Mouse (Mus musculus) hindbrain, postnatal 0 days (tissue): Measurements from ENCODE around the gene Col19a1. TPM values are rescaled to one million over a fixed set of nuclear protein-coding genes. Genes with fewer than 3 reads are reported as not detected.

Experiments used
- ATAC-seq: fragments of 200-750 bp; cut with Nextera tagmentation; 2 replicates; pipeline ENCODE4 v1.8.0; 2017; ENCODE audit warnings: mild to moderate bottlenecking, moderate TSS enrichment, moderate library complexity
- DNase-seq: peaks from one replicate; pipeline ENCODE4 v3.0.0-alpha.2; 2015; ENCODE audit warnings: low spot score
- H3K27ac ChIP-seq: fragments of 300-500 bp; sonication (generic); 2 replicates; pipeline ENCODE4 v1.5.1; 2014; ENCODE audit warnings: mild to moderate bottlenecking
- H3K27me3 ChIP-seq: fragments of 300-500 bp; sonication (generic); 2 replicates; pipeline ENCODE4 v1.6.1; 2014; ENCODE audit warnings: low read length, mixed read lengths; ENCODE audit not compliant: insufficient read depth
- H3K36me3 ChIP-seq: fragments of 300-500 bp; sonication (generic); 2 replicates; pipeline ENCODE4 v1.6.1; 2014; ENCODE audit warnings: low read length, mixed read lengths; ENCODE audit not compliant: insufficient read depth
- H3K4me1 ChIP-seq: fragments of 300-500 bp; sonication (generic); 2 replicates; pipeline ENCODE4 v1.6.1; 2014; ENCODE audit warnings: antibody characterized with exemption, low read length, mixed read lengths; ENCODE audit not compliant: insufficient read depth
- H3K4me2 ChIP-seq: fragments of 300-500 bp; sonication (generic); 2 replicates; pipeline ENCODE4 v1.6.1; 2014; ENCODE audit warnings: low read depth, mild to moderate bottlenecking, low read length, moderate library complexity, mixed read lengths
- H3K4me3 ChIP-seq: fragments of 300-500 bp; sonication (generic); 2 replicates; pipeline ENCODE4 v1.5.1; 2014; ENCODE audit warnings: low read length
- H3K9ac ChIP-seq: fragments of 300-500 bp; sonication (generic); replicated peaks from 2 replicates; pipeline ENCODE4 v1.6.1; 2014; ENCODE audit warnings: mild to moderate bottlenecking, low read length, moderate library complexity, mixed read lengths
- H3K9me3 ChIP-seq: fragments of 300-500 bp; sonication (generic); 2 replicates; pipeline ENCODE4 v1.6.1; 2016; ENCODE audit warnings: low read length, mixed read lengths
- CTCF ChIP-seq: IDR thresholded peaks from 2 replicates; pipeline ENCODE4 v1.5.1; 2016; ENCODE audit warnings: antibody characterized with exemption, control low read depth, low read depth
- WGBS: fragments of 180-500 bp; shearing (Covaris S2); extraction: QIAGEN DNeasy Blood & Tissue Kit; methylation state at CpG from one replicate; pipeline ENCODE4 v1.1.7; 2014; 5-methylcytosine and 5-hydroxymethylcytosine counted together
- polyA plus RNA-seq: library from polyadenylated mRNA; unstranded; fragments of >200 nt; fragmentation: Nextera tagmentation; extraction: Ambion mirVana; gene quantifications from 2 replicates; pipeline ENCODE4 v1.2.1, GENCODE M21; 2015
- total RNA-seq: library from RNA; depleted of rRNA; stranded (reverse); fragments of >200 nt; gene quantifications from 2 replicates; pipeline ENCODE4 v1.2.3, GENCODE M21; 2014

Col19a1 gene
- total and polyA plus RNA-seq, 2 experiments from 2014 or later: 2.2 to 2.7 TPM

DNA sequence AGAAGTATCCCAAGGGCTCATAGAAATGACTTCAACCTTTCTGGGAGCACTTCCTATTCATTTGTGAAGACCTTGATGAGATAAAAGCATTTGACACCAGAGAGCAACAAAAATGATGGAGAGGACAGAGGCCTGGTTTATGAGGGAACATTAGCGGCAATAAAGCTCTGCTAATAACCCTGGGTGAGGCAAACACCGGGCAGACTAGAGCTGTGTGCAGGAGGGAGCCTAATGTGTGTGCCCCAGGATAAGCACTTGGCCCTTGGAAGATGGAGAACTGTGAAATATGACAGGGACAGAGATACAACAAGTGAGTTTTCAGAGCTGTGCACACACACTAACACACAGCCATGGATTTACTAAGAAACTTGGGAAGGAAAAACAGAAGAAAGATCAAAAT is 294.8 kb downstream of the Col19a1 start:
- H3K4me3 ChIP-seq: no peak overlapping the region
- no peak for DNase-seq
- no peaks in the 10 kb centered on the region for H3K36me3 ChIP-seq
- H3K27ac ChIP-seq: no peak overlapping the region
- TF ChIP-seq CTCF: no peak
- WGBS: 70% methylated on average over 2 of the region's 2 CpGs
- no peak overlapping the region for H3K9ac ChIP-seq
- H3K4me2 ChIP-seq: no peak overlapping the region
- no peaks in the 10 kb centered on the region for H3K4me1 ChIP-seq
- ATAC-seq: no peak
- no peaks in the 10 kb centered on the region for H3K27me3 ChIP-seq
- H3K9me3 ChIP-seq: no peaks in the 10 kb centered on the region

GRCm38 (mm10) chr1:24286360-24286759 is 300.9 kb downstream of the Col19a1 start:
- Histone ChIP-seq H3K4me3 (no peak overlapping the region), H3K27me3 (no peaks in the 10 kb centered on the region), H3K36me3 (no peaks in the 10 kb centered on the region), H3K27ac (no peak overlapping the region), H3K9ac (no peak overlapping the region), H3K4me2 (no peak overlapping the region), H3K4me1 (no peaks in the 10 kb centered on the region), H3K9me3 (no peaks in the 10 kb centered on the region)
- no peak for TF ChIP-seq CTCF
- DNase-seq (no peak), ATAC-seq (no peak)
- 47% methylated on average over 6 of the region's 6 CpGs for WGBS

GRCm38 (mm10) chr1:24267022-24267421 is 320.2 kb downstream of the Col19a1 start:
- Histone ChIP-seq H3K4me2 (no peak overlapping the region), H3K27ac (no peak overlapping the region), H3K9ac (no peak overlapping the region), H3K9me3 (no peaks in the 10 kb centered on the region), H3K4me3 (no peak overlapping the region), H3K36me3 (no peaks in the 10 kb centered on the region), H3K4me1 (no peaks in the 10 kb centered on the region), H3K27me3 (no peaks in the 10 kb centered on the region)
- TF ChIP-seq CTCF: no peak
- 48% methylated on average over 3 of the region's 3 CpGs for WGBS
- ATAC-seq: no peak
- DNase-seq: no peak

DNA sequence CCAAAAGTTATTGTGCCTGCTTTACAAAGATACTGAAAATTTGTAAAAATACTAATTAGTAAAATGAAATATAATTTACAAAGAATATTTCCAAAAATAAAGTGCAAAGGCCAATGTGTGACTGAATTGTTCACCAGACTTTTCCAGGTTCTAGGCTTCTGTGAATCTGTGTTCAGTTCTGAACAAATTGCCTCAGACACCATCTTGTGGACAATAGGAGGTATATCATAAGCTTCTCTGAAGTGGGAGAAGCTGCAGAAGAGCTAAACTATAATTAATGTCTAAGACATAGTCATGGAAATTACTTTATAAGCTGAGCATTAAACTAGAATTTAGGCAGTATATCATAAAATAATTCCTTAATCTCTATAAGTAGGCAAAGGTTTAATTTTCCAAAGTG is 326.1 kb downstream of the Col19a1 start:
- Histone ChIP-seq H3K9ac (no peak overlapping the region), H3K4me3 (no peak overlapping the region), H3K36me3 (no peaks in the 10 kb centered on the region), H3K9me3 (no peaks in the 10 kb centered on the region), H3K27ac (no peak overlapping the region), H3K4me1 (no peaks in the 10 kb centered on the region), H3K27me3 (no peaks in the 10 kb centered on the region), H3K4me2 (no peak overlapping the region)
- TF ChIP-seq CTCF: peak; percentile 48
- ATAC-seq (no peak), DNase-seq (no peak)

GRCm38 (mm10) chr1:24259419-24259818 is 327.9 kb downstream of the Col19a1 start:
- no peaks in the 10 kb centered on the region for H3K27me3 ChIP-seq
- H3K9ac ChIP-seq: no peak overlapping the region
- no peak for TF ChIP-seq CTCF
- ATAC-seq (no peak), DNase-seq (no peak)
- H3K4me2 ChIP-seq: no peak overlapping the region
- H3K36me3 ChIP-seq: no peaks in the 10 kb centered on the region
- H3K4me3 ChIP-seq: no peak overlapping the region
- no peak overlapping the region for H3K27ac ChIP-seq
- WGBS: 73% methylated on average over 6 of the region's 6 CpGs
- H3K4me1 ChIP-seq: no peaks in the 10 kb centered on the region
- no peaks in the 10 kb centered on the region for H3K9me3 ChIP-seq

- no peak overlapping the region for H3K4me2 ChIP-seq
- H3K9ac ChIP-seq: no peak overlapping the region
- no peaks in the 10 kb centered on the region for H3K36me3 ChIP-seq
- no peak overlapping the region for H3K27ac ChIP-seq
- ATAC-seq (no peak), DNase-seq (peak; percentile 18)
- no peaks in the 10 kb centered on the region for H3K9me3 ChIP-seq
- 53% methylated on average over 5 of the region's 5 CpGs for WGBS
- H3K4me1 ChIP-seq: no peaks in the 10 kb centered on the region
- H3K4me3 ChIP-seq: no peak overlapping the region
- TF ChIP-seq CTCF: no peak
- no peaks in the 10 kb centered on the region for H3K27me3 ChIP-seq
These were observed 329.3 kb downstream of the Col19a1 start for GRCm38 (mm10) chr1:24257961-24258360.

DNA sequence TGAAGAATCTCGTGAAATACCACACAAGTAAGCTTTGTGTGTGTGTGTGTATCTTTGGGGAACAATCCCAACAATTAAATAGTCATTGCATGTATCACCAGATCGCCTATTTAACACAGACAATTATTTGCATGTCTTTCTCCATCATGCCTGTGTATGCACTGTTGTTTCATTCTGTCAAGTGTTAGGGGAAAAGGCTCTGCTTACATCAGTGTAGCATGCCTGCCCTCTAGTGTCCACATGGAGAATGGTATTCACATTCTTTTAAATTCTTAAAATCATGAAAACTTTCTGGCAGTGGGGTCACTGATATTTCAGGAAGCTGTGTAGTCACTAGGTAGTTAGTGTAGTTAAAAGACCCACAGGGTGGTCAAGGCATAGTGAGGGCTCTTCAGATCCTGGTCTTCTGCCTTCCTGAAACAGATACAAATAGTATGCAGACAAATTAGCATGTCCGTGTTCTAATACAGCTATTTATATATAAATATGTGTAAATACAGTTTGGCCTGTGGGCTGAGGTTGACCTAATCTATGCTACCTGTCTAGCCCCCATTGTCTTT is 338.1 kb downstream of the Col19a1 start:
- WGBS: 39% methylated on average over 3 of the region's 3 CpGs
- H3K9ac ChIP-seq: no peak overlapping the region
- H3K27ac ChIP-seq: peak overlapping the region; percentile 34; the same call in 1 of the 2 replicates
- no peaks in the 10 kb centered on the region; the same call in 1 of the 2 replicates for H3K27me3 ChIP-seq
- H3K36me3 ChIP-seq: no peaks in the 10 kb centered on the region
- ATAC-seq: peak; percentile 88
- H3K4me3 ChIP-seq: no peak overlapping the region
- no peaks in the 10 kb centered on the region for H3K9me3 ChIP-seq
- no peak overlapping the region for H3K4me2 ChIP-seq
- H3K4me1 ChIP-seq: no peaks in the 10 kb centered on the region
- TF ChIP-seq CTCF: peak; percentile 96
- DNase-seq: peak; percentile 84
